Mouse (Mus musculus) thymus, postnatal 36 days (tissue): ENCODE data around the gene Fam166b.

Source experiments
- DNase-seq, 2 experiments: peaks; one replicate each; pipeline ENCODE4 v3.0.0; 2022; ENCODE audit warnings: mixed read lengths in 2 of 2

The Fam166b gene

DNA sequence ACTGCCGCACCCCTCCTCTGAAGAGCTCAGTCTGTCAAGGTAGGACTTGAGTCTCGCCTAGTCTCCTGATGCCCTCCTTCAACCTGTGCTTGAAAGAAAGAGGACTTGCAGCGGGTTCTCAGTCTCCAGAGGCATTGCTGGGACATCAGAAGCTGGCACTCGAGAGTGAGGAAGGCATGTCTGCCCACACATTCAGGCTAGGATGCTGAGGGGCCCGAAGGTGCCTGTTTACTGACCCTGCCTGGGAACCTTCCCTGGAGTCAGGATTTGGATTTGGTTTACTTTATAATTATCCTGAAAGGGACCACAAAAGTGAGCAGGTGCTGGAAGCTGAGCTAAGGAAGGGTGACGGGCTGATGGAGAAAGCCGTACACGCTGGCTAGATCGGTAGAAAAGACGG lies 27.4 kb downstream of the Fam166b start:
- no peak for DNase-seq

DNA sequence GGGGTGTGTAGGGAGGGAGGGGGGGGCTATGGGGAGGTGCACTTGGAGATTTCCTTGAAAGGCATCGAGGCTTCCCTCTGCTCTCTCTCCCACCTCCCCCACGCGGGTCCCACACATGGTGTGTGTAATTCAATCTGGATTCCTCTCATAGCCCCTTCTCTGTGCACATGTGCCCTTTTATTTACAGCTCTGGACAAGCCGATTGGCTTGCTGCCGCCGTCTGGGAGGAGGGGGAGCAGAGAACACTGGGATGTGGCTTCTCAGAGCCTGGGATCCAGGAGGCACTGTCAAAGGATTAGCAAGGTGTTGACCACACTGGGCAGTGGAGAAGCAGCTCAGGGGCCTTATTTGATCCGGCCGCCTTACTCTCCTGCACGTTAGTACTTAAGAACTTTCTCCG lies 28.0 kb downstream of the Fam166b start:
- no peak for DNase-seq

- DNase-seq, result no peak
Measured at GRCm38 (mm10) chr4:43399391-43400131, 29.4 kb downstream of the Fam166b start.

DNA sequence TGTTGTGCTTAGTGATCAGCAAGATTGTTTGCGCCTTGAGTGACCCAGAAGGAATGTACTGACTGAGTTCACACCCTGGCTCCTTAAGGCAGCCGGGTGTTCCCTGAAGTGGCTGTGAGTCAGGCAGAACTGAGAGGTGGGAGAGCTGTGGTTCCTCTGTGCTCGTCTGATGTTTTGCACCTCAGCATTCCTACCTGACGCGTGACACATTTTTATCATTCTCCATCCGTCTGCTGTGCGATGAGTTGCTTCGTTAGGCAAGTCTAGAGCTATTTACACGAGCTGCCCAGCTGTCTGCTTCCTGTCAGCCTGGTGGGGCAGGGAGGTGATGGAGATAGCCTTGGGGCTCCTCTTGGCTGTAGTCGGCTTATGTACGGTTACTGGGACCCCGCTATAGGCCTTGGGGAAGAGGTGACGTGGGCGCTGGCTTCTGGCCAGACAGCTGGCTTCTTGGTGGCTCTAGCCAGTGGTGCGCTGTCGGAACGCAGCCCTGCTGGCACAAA lies 30.1 kb downstream of the Fam166b start:
- DNase-seq, result no peak

GRCm38 (mm10) chr4:43398014-43398413 lies 30.9 kb downstream of the Fam166b start:
- DNase-seq, result no peak

- DNase-seq, result no peak
Measured at GRCm38 (mm10) chr4:43396381-43396780, 32.6 kb downstream of the Fam166b start.

GRCm38 (mm10) chr4:43395836-43396235 lies 33.1 kb downstream of the Fam166b start:
- no peak for DNase-seq

GRCm38 (mm10) chr4:43395147-43395546 lies 33.8 kb downstream of the Fam166b start:
- DNase-seq, result no peak

DNA sequence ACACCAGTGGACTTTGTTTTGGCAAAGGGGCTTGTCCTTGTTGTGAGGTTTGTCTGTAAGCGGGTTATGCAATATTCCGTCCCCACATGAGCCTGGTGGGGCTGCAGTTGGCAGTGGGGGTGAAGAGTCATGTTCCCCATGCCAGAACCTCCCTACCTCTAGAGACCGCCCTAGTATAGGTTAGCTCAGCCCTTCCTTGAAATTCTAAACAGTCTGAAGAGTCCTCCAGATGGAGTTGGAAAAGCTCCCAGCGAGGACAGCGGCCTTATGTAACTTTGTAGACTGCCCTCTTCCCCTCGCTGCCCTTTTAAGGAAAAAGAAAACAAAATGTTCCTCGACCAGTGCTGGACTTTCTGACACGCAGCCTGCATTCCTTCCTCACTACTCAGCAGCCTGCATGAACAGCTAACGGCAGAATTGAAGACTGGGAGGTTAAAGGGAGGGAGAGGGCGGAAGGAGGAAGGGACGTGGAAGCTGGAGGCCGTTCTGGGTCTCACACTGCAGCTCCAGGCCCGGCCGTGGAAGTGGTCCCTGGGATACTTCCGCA lies 34.5 kb downstream of the Fam166b start:
- DNase-seq, result no peak

DNA sequence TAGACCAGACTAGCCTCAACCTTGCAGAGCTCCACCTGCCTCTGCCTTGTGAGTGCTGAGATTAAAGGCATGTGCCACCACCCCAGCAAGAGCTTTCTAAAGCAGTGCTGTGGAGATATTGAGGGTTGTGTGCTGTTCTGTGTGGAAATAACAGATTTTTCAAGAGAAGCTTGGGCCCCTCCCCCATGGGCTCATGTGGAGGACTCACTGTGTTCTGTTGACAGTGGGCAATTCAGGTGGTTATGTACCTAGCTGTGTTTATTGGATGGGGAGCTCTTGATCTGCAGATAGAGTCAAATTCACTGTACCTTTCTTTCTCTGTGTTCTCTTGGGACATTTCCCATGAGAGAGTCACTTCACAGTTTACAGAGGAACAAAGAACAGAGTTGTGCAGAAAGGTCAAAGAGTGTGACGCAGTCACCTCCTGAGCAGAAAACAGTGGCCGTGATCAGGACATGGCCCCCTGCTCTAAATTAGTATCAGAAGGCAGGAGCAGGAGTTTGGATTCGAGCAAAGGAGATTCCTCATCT lies 37.3 kb downstream of the Fam166b start:
- no peak for DNase-seq

GRCm38 (mm10) chr4:43389845-43390440 lies 39.0 kb downstream of the Fam166b start:
- no peak for DNase-seq

DNA sequence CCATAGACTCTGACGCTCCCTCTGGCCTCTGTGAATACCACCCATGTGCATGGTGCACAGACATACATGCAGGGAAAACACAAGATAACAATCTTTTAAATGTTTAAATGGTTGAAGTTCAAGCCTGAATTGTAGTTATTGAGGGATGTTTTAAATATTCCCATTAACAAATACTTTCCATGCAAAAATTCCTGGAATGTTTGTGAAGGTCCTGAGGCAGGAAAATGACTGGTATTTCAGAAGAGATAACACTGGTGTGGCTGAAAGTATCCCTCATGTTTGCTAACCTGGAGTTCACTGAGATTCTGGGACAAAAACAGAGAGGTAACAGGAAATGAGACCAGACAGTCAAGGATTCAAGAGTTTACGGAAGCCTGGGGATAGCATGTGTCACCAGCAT lies 39.5 kb downstream of the Fam166b start:
- DNase-seq, result no peak

DNA sequence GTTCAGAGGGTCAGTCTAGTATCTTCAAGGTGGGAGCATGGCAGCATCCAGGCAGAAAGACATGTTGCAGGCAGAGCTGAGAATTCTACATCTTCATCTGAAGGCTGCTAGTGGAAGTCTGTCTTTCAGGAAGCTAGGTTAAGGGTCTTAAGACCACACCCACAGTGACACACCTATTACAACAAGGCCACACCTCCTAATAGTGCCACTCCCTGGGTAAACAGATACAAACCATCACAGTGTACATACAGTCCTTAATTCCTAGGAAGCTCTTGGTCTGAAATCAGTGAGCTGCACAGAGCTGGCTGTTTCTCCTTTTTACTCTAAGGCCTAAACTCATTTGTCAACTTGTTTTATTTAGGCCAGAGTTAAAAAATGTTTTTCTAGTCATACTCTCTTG lies 42.0 kb downstream of the Fam166b start:
- no peak for DNase-seq

GRCm38 (mm10) chr4:43384541-43384940 lies 44.4 kb downstream of the Fam166b start:
- DNase-seq, result no peak

DNA sequence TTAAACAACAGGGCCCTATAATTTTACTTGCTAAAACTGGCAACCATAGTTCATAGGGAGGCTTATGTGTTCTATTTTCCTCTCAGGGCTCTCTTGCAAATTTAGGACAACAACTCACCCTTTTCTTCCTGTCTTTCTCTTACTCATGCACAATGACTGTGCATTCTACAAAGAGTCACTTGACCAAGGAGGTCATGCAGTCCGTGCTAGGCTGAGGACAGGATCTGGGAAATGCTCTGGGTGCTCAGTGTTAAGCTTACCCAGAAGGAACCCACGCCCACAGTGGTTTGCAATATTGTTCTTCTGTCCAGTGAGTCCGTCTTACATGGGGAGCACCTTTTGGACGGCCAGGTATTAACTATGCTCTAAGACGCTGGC lies 44.9 kb downstream of the Fam166b start:
- no peak for DNase-seq

- no peak for DNase-seq
Measured at GRCm38 (mm10) chr4:43383246-43384082, 45.5 kb downstream of the Fam166b start.

DNA sequence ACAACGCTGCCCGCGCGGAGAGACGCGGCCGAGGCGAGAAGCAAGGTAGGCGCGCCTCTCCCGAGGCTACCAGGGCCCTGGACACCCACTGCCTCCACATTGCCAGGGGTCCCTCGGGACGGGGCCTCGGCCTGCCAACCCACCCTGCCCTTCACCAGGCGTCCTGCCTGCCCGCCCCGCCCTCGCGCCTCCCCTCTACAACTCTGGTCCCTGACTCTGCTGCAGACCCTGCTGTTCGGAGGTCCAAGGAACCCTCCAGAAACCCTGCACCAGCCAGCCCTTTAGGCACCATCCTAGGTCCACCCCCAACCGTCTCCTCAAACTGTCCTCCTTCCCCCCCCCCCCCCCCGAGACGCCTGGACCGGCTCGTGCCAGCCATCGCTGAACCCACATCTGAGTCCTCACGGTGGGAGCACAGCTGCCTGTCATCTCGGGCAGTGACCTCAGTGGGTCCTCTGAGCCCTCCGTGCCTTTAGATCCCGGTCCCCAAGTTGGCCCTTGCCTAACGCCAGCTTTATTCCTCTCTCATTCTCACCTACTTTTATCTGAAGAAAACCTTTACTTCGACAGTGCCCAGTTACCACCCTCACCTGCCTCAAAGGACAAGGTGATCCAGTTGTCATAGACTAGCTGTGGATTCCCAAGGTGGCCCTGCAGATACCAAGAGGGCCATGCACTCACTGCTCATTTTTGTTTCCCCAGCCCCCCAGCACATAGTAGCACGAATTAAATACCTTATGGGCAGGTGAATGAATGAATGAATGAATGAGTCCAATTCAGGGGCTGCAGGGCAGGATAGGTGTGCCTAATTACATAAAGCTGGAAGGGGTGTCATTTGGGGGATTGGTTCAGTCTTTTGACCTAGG lies 46.5 kb downstream of the Fam166b start:
- no peak for DNase-seq

DNA sequence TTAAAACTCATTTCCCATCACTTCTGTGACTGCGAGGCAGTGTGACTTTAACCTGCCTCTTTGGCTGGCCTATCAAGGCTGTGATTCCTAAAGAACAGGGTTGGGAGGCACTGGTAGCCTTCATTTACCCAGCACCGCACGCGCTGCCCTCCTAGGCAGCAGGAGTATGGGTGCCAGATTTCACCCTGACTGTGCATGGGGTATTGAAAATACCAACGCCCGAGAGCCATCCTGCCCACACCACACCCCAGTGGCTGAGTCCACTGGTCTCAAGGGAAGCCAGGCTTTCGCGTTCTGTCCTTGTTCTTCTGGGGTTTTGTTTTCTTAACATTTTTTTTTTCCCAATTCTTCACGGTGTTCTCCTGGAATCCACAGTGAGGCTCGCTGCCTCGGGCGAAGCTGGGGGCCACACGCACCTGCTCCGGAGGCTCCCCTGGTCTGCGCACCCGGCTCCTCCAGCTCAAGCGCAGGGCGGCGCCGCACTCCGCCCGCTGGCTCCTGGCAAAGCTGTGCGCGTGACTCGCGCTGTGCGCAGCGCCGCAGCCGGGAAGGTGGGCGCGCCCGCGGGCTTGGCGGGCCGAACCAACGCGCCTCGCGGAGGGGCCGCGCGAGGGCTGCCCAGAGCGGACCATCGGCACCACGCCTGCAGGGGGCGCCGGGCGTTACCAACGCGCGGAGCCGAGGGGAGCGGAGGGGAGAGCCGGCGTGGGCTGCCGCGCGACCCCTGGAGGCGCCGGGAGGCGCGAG lies 47.4 kb downstream of the Fam166b start, which contains the start of gene Rusc2:
Gene Rusc2 (plus strand): TSS at position 572 of the 747 bp plus-strand sequence.
- peak; percentile 73 to 77 for DNase-seq

GRCm38 (mm10) chr4:43380951-43381350 lies 48.0 kb downstream of the Fam166b start:
- DNase-seq, result no peak

- DNase-seq, result no peak
Measured at GRCm38 (mm10) chr4:43379601-43380000, 49.3 kb downstream of the Fam166b start.
